Mouse (Mus musculus) lung, postnatal 0 days (tissue): ENCODE results near the gene Hoxb2.

Experiments used
- CTCF ChIP-seq: IDR thresholded peaks from 2 replicates; pipeline ENCODE4 v1.5.1; 2016; ENCODE audit warnings: antibody characterized with exemption, mild to moderate bottlenecking
- EP300 ChIP-seq: IDR thresholded peaks from 2 replicates; pipeline ENCODE4 v1.6.1; 2016; ENCODE audit warnings: antibody characterized with exemption, mild to moderate bottlenecking, control low read depth

DNA sequence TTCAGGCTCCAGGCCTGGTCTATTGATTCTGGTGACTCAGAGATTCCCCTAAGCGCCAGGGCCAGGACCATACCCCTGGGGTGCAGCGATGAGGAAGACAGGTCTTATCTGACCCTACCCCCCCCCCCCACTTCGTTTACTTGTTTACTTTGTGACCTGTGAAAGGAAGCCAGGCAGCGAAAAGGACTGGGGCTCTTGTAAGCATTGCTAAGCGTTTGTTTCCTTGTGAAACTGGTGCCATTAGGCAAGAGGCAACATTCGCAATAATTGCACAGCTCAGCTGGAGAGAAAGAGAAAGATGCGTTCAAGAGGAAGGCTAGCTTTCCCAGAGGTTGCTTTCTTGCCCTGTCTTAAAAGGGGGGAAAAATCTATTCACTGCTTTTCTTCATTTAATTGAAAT, 18.8 kb downstream of the Hoxb2 start:
- TF ChIP-seq CTCF, result no peak
- TF ChIP-seq EP300, result no peak
